Mouse (Mus musculus): ENCODE results near the gene Rps3a1. TPM values are rescaled to one million over a fixed set of nuclear protein-coding genes. Genes with fewer than 3 reads are reported as not detected.

The Rps3a1 gene
- polyA plus RNA-seq, 1 experiment from 2014 or later, result 926 TPM

Other genes with a start within 250 kb of the Rps3a1 start
- gene Sh3d19, start 171.6 kb downstream of the Rps3a1 start, polyA plus RNA-seq (2014; fragmentation: Nextera tagmentation; extraction: Ambion mirVana), result 4.6 and 6.9 TPM in 2 replicates
- not detected in 2 replicates for gene Prss48, start 140.2 kb downstream of the Rps3a1 start, polyA plus RNA-seq (2014; fragmentation: Nextera tagmentation; extraction: Ambion mirVana)
- 2.9 and 3.4 TPM in 2 replicates for gene Lrba, start 82.0 kb upstream of the Rps3a1 start, polyA plus RNA-seq (2014; fragmentation: Nextera tagmentation; extraction: Ambion mirVana)

All from forebrain, embryonic 14.5 days (tissue).